Mouse (Mus musculus) kidney, adult 2 months (tissue): Measurements from ENCODE around the gene Slc17a7.

Source experiments
- CTCF ChIP-seq: fragments of 200-500 bp; conservative IDR thresholded peaks from 2 replicates; pipeline ENCODE4 v1.5.1; 2011; ENCODE audit warnings: low read depth, mild to moderate bottlenecking, control low read depth, low read length, moderate library complexity, mixed read lengths; ENCODE audit not compliant: insufficient read depth, insufficient read length
- POLR2A ChIP-seq: fragments of 200-500 bp; IDR thresholded peaks from one replicate; pipeline ENCODE4 v1.6.1; 2011; ENCODE audit warnings: low read depth, low read length, control low read depth

DNA sequence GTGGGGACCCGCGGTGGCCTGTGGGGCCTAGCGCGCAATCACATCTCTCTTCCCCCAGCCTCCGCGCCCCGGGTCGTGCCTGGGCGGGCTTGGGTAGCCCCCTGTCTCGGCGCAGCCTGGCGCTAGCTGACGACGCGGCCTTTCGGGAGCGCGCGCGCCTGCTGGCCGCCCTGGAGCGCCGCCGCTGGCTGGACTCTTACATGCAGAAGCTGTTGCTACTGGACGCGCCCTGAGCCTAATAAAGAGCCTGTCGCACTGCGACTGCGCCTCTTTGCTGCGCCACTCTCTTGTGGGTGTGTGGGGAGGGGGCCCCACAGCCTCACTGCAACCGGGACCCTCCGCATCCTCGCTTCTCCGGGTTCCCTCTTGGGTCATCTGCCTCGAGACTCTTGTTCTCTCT, 17.8 kb downstream of the Slc17a7 start:
- no peak for TF ChIP-seq POLR2A
- no peak for TF ChIP-seq CTCF
